Mouse (Mus musculus) heart, adult 2 months (tissue): ENCODE results near the gene Raet1e.
"Not testable (repeated sequence)": the region's sequence is repeated elsewhere in the genome, so short reads cannot be mapped to it uniquely, and the experiment has no call there.

ENCODE experiments used
- CTCF ChIP-seq: fragments of 200-600 bp; IDR thresholded peaks from 2 replicates; pipeline ENCODE4 v1.8.1; 2022; ENCODE audit warnings: antibody characterized with exemption, mild to moderate bottlenecking, moderate library complexity
- POLR2A ChIP-seq: fragments of 200-500 bp; IDR thresholded peaks from 2 replicates; pipeline ENCODE4 v1.6.1; 2011; ENCODE audit warnings: mild to moderate bottlenecking, low read depth, low read length, control low read depth; ENCODE audit not compliant: insufficient read depth

GRCm38 (mm10) chr10:22270879-22271786, 112.8 kb downstream of the Raet1e start:
- TF ChIP-seq CTCF, POLR2A: not testable (repeated sequence)
